Mouse (Mus musculus): ENCODE data around the gene Pex3. TPM values are rescaled to one million over a fixed set of nuclear protein-coding genes. Genes with fewer than 3 reads are reported as not detected.
"Not testable (repeated sequence)": the region's sequence is repeated elsewhere in the genome, so short reads cannot be mapped to it uniquely, and the experiment has no call there.

Gene Pex3
- polyA plus RNA-seq, 1 experiment from 2014 or later: 25.1 TPM

GRCm38 (mm10) chr10:13501533-13501932 lies 51.4 kb downstream of the Pex3 start:
- H3K9ac ChIP-seq (ENCODE audit: low read length): peak overlapping the region; percentile 58; the same call in 1 of the 2 replicates
- not testable (repeated sequence) for H3K27me3 ChIP-seq (replicated peaks; ENCODE audit: control insufficient read depth, insufficient read depth, low read length); DNase-seq (ENCODE audit: low spot score); H3K9me3 ChIP-seq (ENCODE audit: control insufficient read depth, low read length); H3K36me3 ChIP-seq (ENCODE audit: control insufficient read depth, insufficient read depth, low read length); H3K4me1 ChIP-seq (replicated peaks; ENCODE audit: control insufficient read depth, insufficient read depth, low read length); H3K27ac ChIP-seq (ENCODE audit: low read depth)
- 43% methylated on average over 4 of the region's 4 CpGs for WGBS
- peak overlapping the region; percentile 84 for H3K4me2 ChIP-seq (ENCODE audit: low read length)
- H3K4me3 ChIP-seq (ENCODE audit: low read depth, low read length): peak overlapping the region; percentile 65
- ATAC-seq (replicated peaks; ENCODE audit: low FRiP score, low TSS enrichment, low read depth): peak; percentile 53; the same call in 1 of the 2 replicates

GRCm38 (mm10) chr10:13500938-13501496 lies 51.9 kb downstream of the Pex3 start:
- WGBS: 0% methylated on average over 30 of the region's 30 CpGs

GRCm38 (mm10) chr10:13500473-13500872 lies 52.5 kb downstream of the Pex3 start:
- Histone ChIP-seq H3K9ac (ENCODE audit: low read length) (no peak overlapping the region), H3K27ac (ENCODE audit: low read depth) (no peak overlapping the region), H3K4me1 (replicated peaks; ENCODE audit: control insufficient read depth, insufficient read depth, low read length) (0 out of 2 replicates have a peak, but pooled peaks cover 5% of the 10 kb centered on the region), H3K4me2 (ENCODE audit: low read length) (peak overlapping the region; percentile 84), H3K4me3 (ENCODE audit: low read depth, low read length) (0 out of 2 replicates have a peak overlapping the region, but pooled peaks have one; percentile 65), H3K9me3 (ENCODE audit: control insufficient read depth, low read length) (no peaks in the 10 kb centered on the region), H3K27me3 (replicated peaks; ENCODE audit: control insufficient read depth, insufficient read depth, low read length) (no peaks in the 10 kb centered on the region), H3K36me3 (ENCODE audit: control insufficient read depth, insufficient read depth, low read length) (0 out of 2 replicates have a peak, but pooled peaks cover 3% of the 10 kb centered on the region)
- DNase-seq (ENCODE audit: low spot score) (no peak), ATAC-seq (replicated peaks; ENCODE audit: low FRiP score, low TSS enrichment, low read depth) (peak; percentile 40; the same call in 1 of the 2 replicates)
- 51% methylated on average over 9 of the region's 9 CpGs for WGBS

More at GRCm38 (mm10) chr10:13500938-13501496, 51.9 kb downstream of the Pex3 start:
- 0 out of 2 replicates have a peak, but pooled peaks cover 5% of the 10 kb centered on the region for H3K4me1 ChIP-seq (replicated peaks; ENCODE audit: control insufficient read depth, insufficient read depth, low read length)
- no peaks in the 10 kb centered on the region for H3K9me3 ChIP-seq (ENCODE audit: control insufficient read depth, low read length)
- ATAC-seq (replicated peaks; ENCODE audit: low FRiP score, low TSS enrichment, low read depth) (peak; percentile 97), DNase-seq (ENCODE audit: low spot score) (peak; percentile 90)
- H3K4me3 ChIP-seq (ENCODE audit: low read depth, low read length): peak overlapping the region; percentile 65
- no peak overlapping the region for H3K27ac ChIP-seq (ENCODE audit: low read depth)
- peak overlapping the region; percentile 58 for H3K9ac ChIP-seq (ENCODE audit: low read length)
- H3K27me3 ChIP-seq (replicated peaks; ENCODE audit: control insufficient read depth, insufficient read depth, low read length): no peaks in the 10 kb centered on the region
- 0 out of 2 replicates have a peak, but pooled peaks cover 3% of the 10 kb centered on the region for H3K36me3 ChIP-seq (ENCODE audit: control insufficient read depth, insufficient read depth, low read length)
- H3K4me2 ChIP-seq (ENCODE audit: low read length): peak overlapping the region; percentile 84

DNA sequence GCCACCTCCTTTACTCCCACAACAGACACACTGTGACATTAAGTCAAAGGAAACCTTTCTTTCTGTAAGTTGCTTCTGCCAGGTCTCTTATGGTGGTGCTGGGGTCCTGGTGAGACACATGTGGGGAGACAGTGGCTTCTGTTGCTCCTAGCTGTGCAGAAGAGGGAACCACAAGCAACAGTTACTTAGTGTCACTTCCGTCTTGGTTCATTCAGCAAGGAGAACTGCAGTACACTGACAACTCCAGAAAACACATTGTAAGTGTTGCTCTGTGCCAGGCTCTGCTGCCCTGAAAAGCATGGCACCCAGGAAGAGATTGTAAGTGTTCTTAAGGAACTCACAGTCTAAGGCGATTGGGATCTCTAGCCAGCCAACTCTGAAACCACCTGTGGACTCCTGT lies 53.6 kb downstream of the Pex3 start, which contains the start of gene Fuca2:
TSS of gene Fuca2 (plus strand) at position 210 of the 400 bp plus-strand sequence.
- ATAC-seq (replicated peaks; ENCODE audit: low FRiP score, low TSS enrichment, low read depth): no peak
- 87% methylated on average over 2 of the region's 2 CpGs for WGBS
- Histone ChIP-seq H3K9me3 (ENCODE audit: control insufficient read depth, low read length) (no peaks in the 10 kb centered on the region), H3K9ac (ENCODE audit: low read length) (no peak within 1 kb of the TSS), H3K4me1 (replicated peaks; ENCODE audit: control insufficient read depth, insufficient read depth, low read length) (0 out of 2 replicates have a peak, but pooled peaks cover 5% of the 10 kb centered on the region), H3K4me2 (ENCODE audit: low read length) (no peak within 1 kb of the TSS), H3K27me3 (replicated peaks; ENCODE audit: control insufficient read depth, insufficient read depth, low read length) (no peaks in the 10 kb centered on the region), H3K4me3 (ENCODE audit: low read depth, low read length) (no peak within 1 kb of the TSS), H3K27ac (ENCODE audit: low read depth) (no peak within 1 kb of the TSS), H3K36me3 (ENCODE audit: control insufficient read depth, insufficient read depth, low read length) (no peaks in the 10 kb centered on the region)
- no peak for DNase-seq (ENCODE audit: low spot score)

- no peak for DNase-seq (ENCODE audit: low spot score)
- ATAC-seq (replicated peaks; ENCODE audit: low FRiP score, low TSS enrichment, low read depth): no peak
- H3K4me3 ChIP-seq (ENCODE audit: low read depth, low read length): no peak overlapping the region
- no peak overlapping the region for H3K9ac ChIP-seq (ENCODE audit: low read length)
- H3K9me3 ChIP-seq (ENCODE audit: control insufficient read depth, low read length): no peaks in the 10 kb centered on the region
- H3K27me3 ChIP-seq (replicated peaks; ENCODE audit: control insufficient read depth, insufficient read depth, low read length): no peaks in the 10 kb centered on the region
- H3K27ac ChIP-seq (ENCODE audit: low read depth): no peak overlapping the region
- 0 out of 2 replicates have a peak, but pooled peaks cover 2% of the 10 kb centered on the region for H3K4me1 ChIP-seq (replicated peaks; ENCODE audit: control insufficient read depth, insufficient read depth, low read length)
- WGBS: 90% methylated on average over 3 of the region's 3 CpGs
- no peak overlapping the region for H3K4me2 ChIP-seq (ENCODE audit: low read length)
- H3K36me3 ChIP-seq (ENCODE audit: control insufficient read depth, insufficient read depth, low read length): no peaks in the 10 kb centered on the region
These were observed 56.6 kb downstream of the Pex3 start for GRCm38 (mm10) chr10:13496315-13496714.

GRCm38 (mm10) chr10:13493978-13494686 lies 58.8 kb downstream of the Pex3 start:
- ATAC-seq (replicated peaks; ENCODE audit: low FRiP score, low TSS enrichment, low read depth): no peak
- no peak for DNase-seq (ENCODE audit: low spot score)
- Histone ChIP-seq H3K9ac (ENCODE audit: low read length) (no peak overlapping the region), H3K9me3 (ENCODE audit: control insufficient read depth, low read length) (no peaks in the 10 kb centered on the region), H3K4me3 (ENCODE audit: low read depth, low read length) (no peak overlapping the region), H3K4me2 (ENCODE audit: low read length) (no peak overlapping the region), H3K4me1 (replicated peaks; ENCODE audit: control insufficient read depth, insufficient read depth, low read length) (no peaks in the 10 kb centered on the region), H3K27me3 (replicated peaks; ENCODE audit: control insufficient read depth, insufficient read depth, low read length) (no peaks in the 10 kb centered on the region), H3K27ac (ENCODE audit: low read depth) (no peak overlapping the region), H3K36me3 (ENCODE audit: control insufficient read depth, insufficient read depth, low read length) (no peaks in the 10 kb centered on the region)
- WGBS: 89% methylated on average over 9 of the region's 9 CpGs

- Histone ChIP-seq H3K4me2 (ENCODE audit: low read length) (no peak overlapping the region), H3K4me3 (ENCODE audit: low read depth, low read length) (no peak overlapping the region), H3K27me3 (replicated peaks; ENCODE audit: control insufficient read depth, insufficient read depth, low read length) (no peaks in the 10 kb centered on the region), H3K27ac (ENCODE audit: low read depth) (no peak overlapping the region), H3K4me1 (replicated peaks; ENCODE audit: control insufficient read depth, insufficient read depth, low read length) (no peaks in the 10 kb centered on the region), H3K9me3 (ENCODE audit: control insufficient read depth, low read length) (no peaks in the 10 kb centered on the region), H3K36me3 (ENCODE audit: control insufficient read depth, insufficient read depth, low read length) (no peaks in the 10 kb centered on the region), H3K9ac (ENCODE audit: low read length) (no peak overlapping the region)
- no peak for DNase-seq (ENCODE audit: low spot score)
- no peak for ATAC-seq (replicated peaks; ENCODE audit: low FRiP score, low TSS enrichment, low read depth)
- 77% methylated on average over 6 of the region's 6 CpGs for WGBS
These were observed 63.3 kb downstream of the Pex3 start for GRCm38 (mm10) chr10:13489671-13490070.

DNA sequence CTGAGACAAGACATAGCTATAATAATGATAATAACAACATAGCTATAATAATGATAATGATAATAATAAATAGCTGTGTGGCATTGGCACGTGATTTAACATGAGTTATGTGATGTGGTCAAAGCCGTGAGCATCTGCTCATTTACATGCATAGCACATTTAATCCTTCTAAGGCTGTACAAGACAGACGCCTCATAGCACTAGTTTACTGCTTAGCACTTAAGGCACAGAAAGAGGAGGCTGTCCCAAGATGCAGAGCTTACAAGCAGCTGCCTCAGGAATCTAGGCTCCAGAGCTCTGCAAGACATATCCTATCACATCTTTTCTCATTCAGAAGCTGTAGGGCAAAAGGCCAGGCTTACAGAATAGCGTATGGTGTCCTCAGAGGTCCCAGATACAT lies 67.0 kb downstream of the Pex3 start:
- DNase-seq (ENCODE audit: low spot score) (no peak), ATAC-seq (replicated peaks; ENCODE audit: low FRiP score, low TSS enrichment, low read depth) (no peak)
- H3K4me1 ChIP-seq (replicated peaks; ENCODE audit: control insufficient read depth, insufficient read depth, low read length): no peaks in the 10 kb centered on the region
- H3K4me3 ChIP-seq (ENCODE audit: low read depth, low read length): no peak overlapping the region
- H3K4me2 ChIP-seq (ENCODE audit: low read length): no peak overlapping the region
- H3K36me3 ChIP-seq (ENCODE audit: control insufficient read depth, insufficient read depth, low read length): no peaks in the 10 kb centered on the region
- H3K9me3 ChIP-seq (ENCODE audit: control insufficient read depth, low read length): no peaks in the 10 kb centered on the region
- no peak overlapping the region for H3K9ac ChIP-seq (ENCODE audit: low read length)
- no peak overlapping the region for H3K27ac ChIP-seq (ENCODE audit: low read depth)
- no peaks in the 10 kb centered on the region for H3K27me3 ChIP-seq (replicated peaks; ENCODE audit: control insufficient read depth, insufficient read depth, low read length)
- WGBS: 72% methylated on average over 4 of the region's 4 CpGs

Data from intestine, embryonic 14.5 days (tissue).